Mouse (Mus musculus) ES-Bruce4 (cell line): ENCODE measurements at regions not wholly inside any gene's neighbourhood (a gene's known extent, or its start where the extent isn't known, plus 50 kb on each side); places are given as distances from the start of the nearest gene placed in this dataset.

Source experiments
- H3K27ac ChIP-seq: 2 replicates; pipeline ENCODE4 v1.5.1; 2012; ENCODE audit warnings: low read length, inconsistent platforms; ENCODE audit not compliant: insufficient read depth
- H3K27me3 ChIP-seq: 2 replicates; pipeline ENCODE4 v1.6.1; 2012; ENCODE audit warnings: mild to moderate bottlenecking, low read length, inconsistent platforms; ENCODE audit not compliant: control insufficient read depth, poor library complexity, insufficient read depth, severe bottlenecking
- H3K36me3 ChIP-seq: 2 replicates; pipeline ENCODE4 v1.6.1; 2012; ENCODE audit warnings: inconsistent platforms, mild to moderate bottlenecking, low read length, moderate library complexity; ENCODE audit not compliant: control insufficient read depth, poor library complexity, insufficient read depth, severe bottlenecking
- H3K4me1 ChIP-seq: one replicate; pipeline ENCODE4 v1.8.1; 2011; ENCODE audit warnings: low read length; ENCODE audit not compliant: control insufficient read depth, insufficient read depth
- H3K4me3 ChIP-seq: 2 replicates; pipeline ENCODE4 v1.5.1; 2011; ENCODE audit warnings: low read depth, mild to moderate bottlenecking, low read length
- H3K9ac ChIP-seq: 2 replicates; pipeline ENCODE4 v1.6.1; 2012; ENCODE audit warnings: low read depth, mild to moderate bottlenecking, inconsistent platforms; ENCODE audit not compliant: poor library complexity, severe bottlenecking
- H3K9me3 ChIP-seq: replicated peaks from 2 replicates; pipeline ENCODE4 v1.6.1; 2012; ENCODE audit warnings: mild to moderate bottlenecking, low read length, inconsistent platforms; ENCODE audit not compliant: control insufficient read depth, poor library complexity, insufficient read depth, severe bottlenecking
- CTCF ChIP-seq: IDR thresholded peaks from one replicate; pipeline ENCODE4 v1.8.1; 2011; ENCODE audit warnings: low read depth, low read length
- EP300 ChIP-seq: IDR thresholded peaks from 2 replicates; pipeline ENCODE4 v1.6.1; 2011; ENCODE audit warnings: low read depth, low read length; ENCODE audit not compliant: insufficient read depth
- POLR2A ChIP-seq: IDR thresholded peaks from one replicate; pipeline ENCODE4 v1.8.1; 2011; ENCODE audit warnings: low read length; ENCODE audit not compliant: insufficient read depth

DNA sequence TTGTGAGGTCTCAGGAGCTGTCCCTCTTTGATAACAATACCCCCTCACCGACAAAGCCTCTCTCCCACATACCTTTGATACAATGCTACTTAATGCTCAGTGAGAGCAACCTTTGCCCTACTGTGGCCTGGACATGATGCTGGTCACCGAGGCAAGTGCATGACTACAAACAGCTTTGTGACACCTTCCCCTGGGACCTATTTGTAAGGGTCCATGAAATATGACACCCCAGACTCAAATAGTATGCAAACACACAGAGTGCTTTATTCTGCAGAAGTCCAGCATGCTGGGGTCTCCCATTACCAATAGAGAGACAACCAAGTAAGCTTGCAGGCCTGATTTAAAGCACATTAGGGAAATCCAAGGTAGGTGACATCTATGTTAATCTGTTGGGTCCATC is 210.6 kb downstream of the Xxylt1 start:
- Histone ChIP-seq H3K27me3 (no peaks in the 10 kb centered on the region), H3K4me3 (no peak overlapping the region), H3K9ac (no peak overlapping the region), H3K9me3 (no peaks in the 10 kb centered on the region), H3K27ac (no peak overlapping the region), H3K36me3 (no peaks in the 10 kb centered on the region), H3K4me1 (peaks cover 6% of the 10 kb centered on the region)
- TF ChIP-seq EP300 (no peak), CTCF (no peak), POLR2A (no peak)

- Histone ChIP-seq H3K27ac (no peak overlapping the region), H3K27me3 (no peaks in the 10 kb centered on the region), H3K4me3 (no peak overlapping the region), H3K36me3 (no peaks in the 10 kb centered on the region), H3K9ac (no peak overlapping the region), H3K4me1 (peaks cover 6% of the 10 kb centered on the region), H3K9me3 (no peaks in the 10 kb centered on the region)
- no peak for TF ChIP-seq POLR2A
- TF ChIP-seq CTCF: no peak
- TF ChIP-seq EP300: no peak
These were observed 209.1 kb downstream of the Xxylt1 start for GRCm38 (mm10) chr16:30872147-30872546.

DNA sequence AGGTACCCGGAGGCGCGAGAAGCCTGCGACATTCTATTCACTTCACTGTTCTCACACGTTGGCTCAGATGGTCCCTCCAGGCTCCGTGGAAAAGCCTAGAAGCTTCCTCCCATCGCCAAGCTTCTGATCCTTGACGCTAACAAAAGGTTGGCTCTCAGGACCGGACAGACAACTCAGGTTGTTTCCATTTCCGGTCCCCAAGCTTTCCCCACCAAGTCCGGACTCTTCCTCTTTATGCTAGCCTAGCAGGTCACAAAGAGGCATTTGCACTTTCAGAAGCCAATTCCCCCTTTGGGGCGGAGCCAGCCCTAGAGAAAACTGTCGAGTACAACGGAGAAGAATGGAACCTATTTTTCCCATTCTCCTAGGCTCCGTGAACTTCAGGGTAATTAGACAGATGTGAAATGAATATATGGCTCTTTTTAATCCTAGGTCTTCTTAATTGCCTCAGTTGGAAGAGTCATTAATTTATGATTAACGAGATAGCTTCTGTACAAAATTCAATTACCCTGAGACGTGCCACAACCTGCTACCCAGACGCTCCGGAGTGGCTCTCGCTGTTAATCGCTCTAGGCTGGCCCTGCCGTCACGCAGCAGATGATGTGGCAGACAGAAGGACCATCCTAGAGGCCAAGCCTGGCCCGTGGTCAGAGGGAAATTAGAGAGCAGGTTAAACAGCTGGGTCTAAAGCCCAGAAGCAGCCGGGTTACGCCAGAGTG is 207.6 kb downstream of the Xxylt1 start:
- Histone ChIP-seq H3K36me3 (no peaks in the 10 kb centered on the region), H3K4me3 (peak overlapping the region; percentile 43), H3K27me3 (no peaks in the 10 kb centered on the region), H3K9ac (peak overlapping the region; percentile 8; the same call in 1 of the 2 replicates), H3K9me3 (no peaks in the 10 kb centered on the region), H3K27ac (no peak overlapping the region), H3K4me1 (peaks cover 6% of the 10 kb centered on the region)
- TF ChIP-seq EP300: 0 out of 2 replicates have a peak, but pooled peaks have one; percentile 31
- TF ChIP-seq CTCF: no peak

- TF ChIP-seq POLR2A (no peak), EP300 (no peak), CTCF (peak; percentile 21)
- Histone ChIP-seq H3K9me3 (no peaks in the 10 kb centered on the region), H3K27ac (no peak overlapping the region), H3K27me3 (no peaks in the 10 kb centered on the region), H3K36me3 (no peaks in the 10 kb centered on the region), H3K4me3 (no peak overlapping the region), H3K4me1 (peaks cover 4% of the 10 kb centered on the region), H3K9ac (no peak overlapping the region)
These were observed 205.9 kb downstream of the Xxylt1 start for GRCm38 (mm10) chr16:30875235-30875829.

GRCm38 (mm10) chr16:30878821-30879220 is 202.4 kb downstream of the Xxylt1 start:
- Histone ChIP-seq H3K9ac (no peak overlapping the region), H3K27ac (no peak overlapping the region), H3K9me3 (no peaks in the 10 kb centered on the region), H3K36me3 (no peaks in the 10 kb centered on the region), H3K4me1 (peaks cover 1% of the 10 kb centered on the region), H3K4me3 (no peak overlapping the region), H3K27me3 (no peaks in the 10 kb centered on the region)
- TF ChIP-seq POLR2A: no peak
- no peak for TF ChIP-seq EP300
- TF ChIP-seq CTCF: no peak

GRCm38 (mm10) chr16:30879878-30880277 is 201.4 kb downstream of the Xxylt1 start:
- H3K9me3 ChIP-seq: no peaks in the 10 kb centered on the region
- no peaks in the 10 kb centered on the region for H3K27me3 ChIP-seq
- no peak overlapping the region for H3K4me3 ChIP-seq
- no peak overlapping the region for H3K9ac ChIP-seq
- H3K4me1 ChIP-seq: peaks cover 1% of the 10 kb centered on the region
- TF ChIP-seq CTCF: no peak
- H3K27ac ChIP-seq: no peak overlapping the region
- H3K36me3 ChIP-seq: no peaks in the 10 kb centered on the region
